Mouse (Mus musculus): ENCODE measurements around the gene Nek4. TPM values are rescaled to one million over a fixed set of nuclear protein-coding genes. Genes with fewer than 3 reads are reported as not detected.

The Nek4 gene
- polyA plus RNA-seq (2012; rRNA removed) = 1.5 and 2.9 TPM in 2 replicates

- under 1% methylated on average over 57 of the region's 57 CpGs for WGBS
- DNase-seq (ENCODE audit: low read depth, low spot score) = peak; percentile 74
Measured at GRCm38 (mm10) chr14:30951154-30951825, at the start of gene Nek4. Nek4 (plus strand) TSS chr14:30951377.

- no peak for DNase-seq (ENCODE audit: low read depth, low spot score)
- 83% methylated on average over 5 of the region's 5 CpGs for WGBS
Measured at GRCm38 (mm10) chr14:30902628-30903027, 48.5 kb upstream of the Nek4 start.

GRCm38 (mm10) chr14:30903036-30903435 lies 48.1 kb upstream of the Nek4 start:
- no peak for DNase-seq (ENCODE audit: low read depth, low spot score)
- WGBS = 30% methylated on average over 3 of the region's 3 CpGs

- WGBS = 73% methylated on average over 8 of the region's 8 CpGs
Measured at GRCm38 (mm10) chr14:30904307-30904706, 46.9 kb upstream of the Nek4 start.

GRCm38 (mm10) chr14:30906001-30906400 lies 45.2 kb upstream of the Nek4 start:
- DNase-seq (ENCODE audit: low read depth, low spot score) = no peak
- WGBS = 83% methylated on average over 6 of the region's 6 CpGs

More at GRCm38 (mm10) chr14:30904307-30904706, 46.9 kb upstream of the Nek4 start:
- DNase-seq (ENCODE audit: low read depth, low spot score) = no peak

- DNase-seq (ENCODE audit: low read depth, low spot score) = no peak
- 36% methylated on average over 3 of the region's 3 CpGs for WGBS
Measured at GRCm38 (mm10) chr14:30907814-30908265, 43.3 kb upstream of the Nek4 start.

GRCm38 (mm10) chr14:30911141-30911540 lies 40.0 kb upstream of the Nek4 start:
- 85% methylated on average over 8 of the region's 8 CpGs for WGBS
- DNase-seq (ENCODE audit: low read depth, low spot score) = no peak

GRCm38 (mm10) chr14:30912641-30913040 lies 38.5 kb upstream of the Nek4 start:
- 66% methylated on average over 8 of the region's 8 CpGs for WGBS
- DNase-seq (ENCODE audit: low read depth, low spot score) = no peak

GRCm38 (mm10) chr14:30913404-30913803 lies 37.8 kb upstream of the Nek4 start:
- no peak for DNase-seq (ENCODE audit: low read depth, low spot score)
- WGBS = 77% methylated on average over 5 of the region's 5 CpGs

- WGBS = 59% methylated on average over 1 of the region's 1 CpGs
- DNase-seq (ENCODE audit: low read depth, low spot score) = no peak
Measured at GRCm38 (mm10) chr14:30916516-30916915, 34.7 kb upstream of the Nek4 start.

- WGBS = 38% methylated on average over 8 of the region's 8 CpGs
- no peak for DNase-seq (ENCODE audit: low read depth, low spot score)
Measured at GRCm38 (mm10) chr14:30922053-30922670, 29.0 kb upstream of the Nek4 start.

- DNase-seq (ENCODE audit: low read depth, low spot score) = no peak
- 51% methylated on average over 6 of the region's 6 CpGs for WGBS
Measured at GRCm38 (mm10) chr14:30923375-30924105, 27.6 kb upstream of the Nek4 start, which contains the start of gene Itih3. Itih3 (minus strand) TSS chr14:30923760.

- no peak for DNase-seq (ENCODE audit: low read depth, low spot score)
- WGBS = 90% methylated on average over 3 of the region's 3 CpGs
Measured at GRCm38 (mm10) chr14:30925492-30925891, 25.7 kb upstream of the Nek4 start.

- WGBS = 64% methylated on average over 4 of the region's 4 CpGs
- DNase-seq (ENCODE audit: low read depth, low spot score) = no peak
Measured at GRCm38 (mm10) chr14:30930386-30930785, 20.8 kb upstream of the Nek4 start.

- no peak for DNase-seq (ENCODE audit: low read depth, low spot score)
- 90% methylated on average over 9 of the region's 9 CpGs for WGBS
Measured at GRCm38 (mm10) chr14:30933351-30933750, 17.8 kb upstream of the Nek4 start.

- 94% methylated on average over 4 of the region's 4 CpGs for WGBS
Measured at GRCm38 (mm10) chr14:30942254-30942653, 8.9 kb upstream of the Nek4 start.

GRCm38 (mm10) chr14:30943038-30943437 lies 8.1 kb upstream of the Nek4 start, which contains the start of gene Itih1:
Itih1 (minus strand) TSS chr14:30943289.
- WGBS = 62% methylated on average over 7 of the region's 7 CpGs
- DNase-seq (ENCODE audit: low read depth, low spot score) = no peak

More at GRCm38 (mm10) chr14:30942254-30942653, 8.9 kb upstream of the Nek4 start:
- DNase-seq (ENCODE audit: low read depth, low spot score) = no peak

- 57% methylated on average over 11 of the region's 11 CpGs for WGBS
- no peak for DNase-seq (ENCODE audit: low read depth, low spot score)
Measured at GRCm38 (mm10) chr14:30943860-30944674, 7.1 kb upstream of the Nek4 start.

GRCm38 (mm10) chr14:30944745-30945144 lies 6.4 kb upstream of the Nek4 start:
- DNase-seq (ENCODE audit: low read depth, low spot score) = no peak
- WGBS = 66% methylated on average over 2 of the region's 2 CpGs

- DNase-seq (ENCODE audit: low read depth, low spot score) = no peak
- WGBS = 83% methylated on average over 10 of the region's 10 CpGs
Measured at GRCm38 (mm10) chr14:30949986-30950385, 1.2 kb upstream of the Nek4 start.

Data from large intestine, adult 2 months (tissue).